Mouse (Mus musculus): Measurements from ENCODE around the gene Bola2. TPM values are rescaled to one million over a fixed set of nuclear protein-coding genes. Genes with fewer than 3 reads are reported as not detected.

Bola2 gene
- 183 and 187 TPM in 2 replicates for polyA plus RNA-seq (2015; fragmentation: Nextera tagmentation; extraction: Ambion mirVana)

GRCm38 (mm10) chr7:126695210-126695611 is at the start of gene Bola2:
Gene Bola2 (plus strand): TSS chr7:126695401.
- peaks cover 27% of the 10 kb centered on the region for H3K4me1 ChIP-seq
- peak within 1 kb of the TSS; percentile 93 for H3K4me2 ChIP-seq
- no peaks in the 10 kb centered on the region for H3K27me3 ChIP-seq
- peak within 1 kb of the TSS; percentile 96 for H3K27ac ChIP-seq
- peak; percentile 52 for ATAC-seq
- no peaks in the 10 kb centered on the region for H3K9me3 ChIP-seq (replicated peaks)
- under 1% methylated on average over 31 of the region's 31 CpGs for WGBS
- H3K9ac ChIP-seq, result peak within 1 kb of the TSS; percentile 88
- peak within 1 kb of the TSS; percentile 71 for H3K4me3 ChIP-seq
- peaks cover 41% of the 10 kb centered on the region for H3K36me3 ChIP-seq (ENCODE audit: poor library complexity, severe bottlenecking)

GRCm38 (mm10) chr7:126645708-126646107 is 49.5 kb upstream of the Bola2 start:
- 68% methylated on average over 5 of the region's 5 CpGs for WGBS
- H3K9ac ChIP-seq, result no peak overlapping the region
- ATAC-seq, result no peak
- no peaks in the 10 kb centered on the region for H3K27me3 ChIP-seq
- H3K36me3 ChIP-seq (ENCODE audit: poor library complexity, severe bottlenecking), result no peaks in the 10 kb centered on the region
- no peak overlapping the region for H3K4me3 ChIP-seq
- no peak overlapping the region for H3K27ac ChIP-seq
- H3K4me2 ChIP-seq, result no peak overlapping the region
- H3K4me1 ChIP-seq, result peaks cover 12% of the 10 kb centered on the region
- H3K9me3 ChIP-seq (replicated peaks), result no peaks in the 10 kb centered on the region

GRCm38 (mm10) chr7:126648486-126648885 is 46.7 kb upstream of the Bola2 start:
- Histone ChIP-seq H3K9ac (no peak overlapping the region), H3K27ac (no peak overlapping the region)
- no peak for ATAC-seq

GRCm38 (mm10) chr7:126649231-126650051 is 45.8 kb upstream of the Bola2 start, which contains the start of gene Sgf29:
Gene Sgf29 (plus strand): TSS chr7:126649309.
- ATAC-seq, result peak; percentile 98
- Histone ChIP-seq H3K4me1 (peaks cover 12% of the 10 kb centered on the region), H3K9me3 (replicated peaks) (no peaks in the 10 kb centered on the region)

More at GRCm38 (mm10) chr7:126648486-126648885, 46.7 kb upstream of the Bola2 start:
- Histone ChIP-seq H3K36me3 (ENCODE audit: poor library complexity, severe bottlenecking) (no peaks in the 10 kb centered on the region), H3K9me3 (replicated peaks) (no peaks in the 10 kb centered on the region), H3K27me3 (no peaks in the 10 kb centered on the region), H3K4me3 (peak overlapping the region; percentile 62), H3K4me1 (peaks cover 12% of the 10 kb centered on the region), H3K4me2 (peak overlapping the region; percentile 75)
- WGBS, result 83% methylated on average over 4 of the region's 4 CpGs

GRCm38 (mm10) chr7:126650852-126651251 is 44.3 kb upstream of the Bola2 start:
- Histone ChIP-seq H3K4me1 (peaks cover 12% of the 10 kb centered on the region), H3K27me3 (no peaks in the 10 kb centered on the region), H3K4me3 (no peak overlapping the region), H3K9me3 (replicated peaks) (no peaks in the 10 kb centered on the region), H3K9ac (no peak overlapping the region), H3K36me3 (ENCODE audit: poor library complexity, severe bottlenecking) (no peaks in the 10 kb centered on the region), H3K4me2 (no peak overlapping the region), H3K27ac (no peak overlapping the region)
- 93% methylated on average over 2 of the region's 2 CpGs for WGBS
- ATAC-seq, result no peak

More at GRCm38 (mm10) chr7:126649231-126650051, 45.8 kb upstream of the Bola2 start, which contains the start of gene Sgf29:
- no peaks in the 10 kb centered on the region for H3K27me3 ChIP-seq
- 1% methylated on average over 57 of the region's 57 CpGs for WGBS
- peak within 1 kb of the TSS; percentile 74 for H3K9ac ChIP-seq
- H3K27ac ChIP-seq, result peak within 1 kb of the TSS; percentile 94
- peak within 1 kb of the TSS; percentile 75 for H3K4me2 ChIP-seq
- peak within 1 kb of the TSS; percentile 62 for H3K4me3 ChIP-seq
- no peaks in the 10 kb centered on the region for H3K36me3 ChIP-seq (ENCODE audit: poor library complexity, severe bottlenecking)

GRCm38 (mm10) chr7:126653991-126654390 is 41.2 kb upstream of the Bola2 start:
- no peak for ATAC-seq
- Histone ChIP-seq H3K27me3 (no peaks in the 10 kb centered on the region), H3K9ac (no peak overlapping the region), H3K9me3 (replicated peaks) (no peaks in the 10 kb centered on the region), H3K4me1 (peaks cover 9% of the 10 kb centered on the region), H3K27ac (no peak overlapping the region), H3K4me3 (no peak overlapping the region), H3K4me2 (no peak overlapping the region), H3K36me3 (ENCODE audit: poor library complexity, severe bottlenecking) (no peaks in the 10 kb centered on the region)
- WGBS, result 85% methylated on average over 2 of the region's 2 CpGs

GRCm38 (mm10) chr7:126655695-126656094 is 39.5 kb upstream of the Bola2 start:
- Histone ChIP-seq H3K4me1 (no peaks in the 10 kb centered on the region), H3K4me3 (no peak overlapping the region), H3K27me3 (no peaks in the 10 kb centered on the region), H3K36me3 (ENCODE audit: poor library complexity, severe bottlenecking) (no peaks in the 10 kb centered on the region), H3K4me2 (no peak overlapping the region), H3K9ac (no peak overlapping the region), H3K9me3 (replicated peaks) (no peaks in the 10 kb centered on the region), H3K27ac (no peak overlapping the region)
- WGBS, result 95% methylated on average over 3 of the region's 3 CpGs
- no peak for ATAC-seq

GRCm38 (mm10) chr7:126657522-126657921 is 37.7 kb upstream of the Bola2 start:
- Histone ChIP-seq H3K9ac (no peak overlapping the region), H3K36me3 (ENCODE audit: poor library complexity, severe bottlenecking) (peaks cover 2% of the 10 kb centered on the region; the same call in 1 of the 2 replicates), H3K4me1 (no peaks in the 10 kb centered on the region), H3K4me3 (no peak overlapping the region), H3K27me3 (no peaks in the 10 kb centered on the region), H3K27ac (no peak overlapping the region), H3K4me2 (no peak overlapping the region), H3K9me3 (replicated peaks) (no peaks in the 10 kb centered on the region)
- ATAC-seq, result no peak
- 93% methylated on average over 1 of the region's 1 CpGs for WGBS

- H3K27ac ChIP-seq, result no peak overlapping the region
- H3K27me3 ChIP-seq, result no peaks in the 10 kb centered on the region
- no peak overlapping the region for H3K4me3 ChIP-seq
- H3K9ac ChIP-seq, result no peak overlapping the region
- ATAC-seq, result no peak
- no peaks in the 10 kb centered on the region for H3K9me3 ChIP-seq (replicated peaks)
- 86% methylated on average over 3 of the region's 3 CpGs for WGBS
- peaks cover 23% of the 10 kb centered on the region for H3K36me3 ChIP-seq (ENCODE audit: poor library complexity, severe bottlenecking)
- no peak overlapping the region for H3K4me2 ChIP-seq
- H3K4me1 ChIP-seq, result no peaks in the 10 kb centered on the region
Measured at GRCm38 (mm10) chr7:126659771-126660170, 35.4 kb upstream of the Bola2 start.

GRCm38 (mm10) chr7:126663646-126664045 is 31.6 kb upstream of the Bola2 start:
- no peaks in the 10 kb centered on the region for H3K27me3 ChIP-seq
- 85% methylated on average over 8 of the region's 8 CpGs for WGBS
- no peaks in the 10 kb centered on the region for H3K9me3 ChIP-seq (replicated peaks)
- peaks cover 49% of the 10 kb centered on the region for H3K36me3 ChIP-seq (ENCODE audit: poor library complexity, severe bottlenecking)
- H3K9ac ChIP-seq, result no peak overlapping the region
- no peak overlapping the region for H3K27ac ChIP-seq
- H3K4me2 ChIP-seq, result no peak overlapping the region
- no peak overlapping the region for H3K4me3 ChIP-seq
- ATAC-seq, result no peak
- H3K4me1 ChIP-seq, result no peaks in the 10 kb centered on the region

GRCm38 (mm10) chr7:126665269-126665668 is 29.9 kb upstream of the Bola2 start:
- Histone ChIP-seq H3K9me3 (replicated peaks) (no peaks in the 10 kb centered on the region), H3K4me2 (no peak overlapping the region), H3K27me3 (no peaks in the 10 kb centered on the region), H3K27ac (no peak overlapping the region), H3K9ac (no peak overlapping the region), H3K36me3 (ENCODE audit: poor library complexity, severe bottlenecking) (peaks cover 60% of the 10 kb centered on the region), H3K4me1 (no peaks in the 10 kb centered on the region), H3K4me3 (no peak overlapping the region)
- no peak for ATAC-seq
- 98% methylated on average over 3 of the region's 3 CpGs for WGBS

- Histone ChIP-seq H3K4me3 (no peak overlapping the region), H3K9ac (no peak overlapping the region), H3K36me3 (ENCODE audit: poor library complexity, severe bottlenecking) (peaks cover 76% of the 10 kb centered on the region), H3K27ac (no peak overlapping the region), H3K9me3 (replicated peaks) (no peaks in the 10 kb centered on the region), H3K4me1 (no peaks in the 10 kb centered on the region), H3K4me2 (no peak overlapping the region), H3K27me3 (no peaks in the 10 kb centered on the region)
- WGBS, result 87% methylated on average over 9 of the region's 9 CpGs
- no peak for ATAC-seq
Measured at GRCm38 (mm10) chr7:126667495-126668090, 27.6 kb upstream of the Bola2 start.
